Mouse (Mus musculus): ENCODE data around the gene Tmem94. TPM values are rescaled to one million over a fixed set of nuclear protein-coding genes. Genes with fewer than 3 reads are reported as not detected.

The Tmem94 gene
- polyA plus RNA-seq, 1 experiment from 2014 or later, result 27.9 TPM

- H3K4me2 ChIP-seq, result no peak overlapping the region
- no peaks in the 10 kb centered on the region for H3K27me3 ChIP-seq
- no peak overlapping the region for H3K27ac ChIP-seq (replicated peaks)
- no peak overlapping the region for H3K4me3 ChIP-seq
- H3K9me3 ChIP-seq, result no peaks in the 10 kb centered on the region
- H3K4me1 ChIP-seq (replicated peaks), result no peaks in the 10 kb centered on the region
- no peak overlapping the region for H3K9ac ChIP-seq
- H3K36me3 ChIP-seq, result no peaks in the 10 kb centered on the region
- no peak for ATAC-seq (ENCODE audit: low FRiP score, low read depth)
- 84% methylated on average over 6 of the region's 6 CpGs for WGBS
Measured at GRCm38 (mm10) chr11:115841044-115841443, 75.8 kb downstream of the Tmem94 start.

GRCm38 (mm10) chr11:115841961-115842550 is 76.8 kb downstream of the Tmem94 start:
- H3K4me3 ChIP-seq, result no peak overlapping the region
- H3K9ac ChIP-seq, result no peak overlapping the region
- no peak for ATAC-seq (ENCODE audit: low FRiP score, low read depth)
- H3K36me3 ChIP-seq, result no peaks in the 10 kb centered on the region
- WGBS, result 31% methylated on average over 6 of the region's 6 CpGs
- no peaks in the 10 kb centered on the region for H3K4me1 ChIP-seq (replicated peaks)
- H3K27ac ChIP-seq (replicated peaks), result no peak overlapping the region
- H3K27me3 ChIP-seq, result no peaks in the 10 kb centered on the region
- no peak overlapping the region for H3K4me2 ChIP-seq
- no peaks in the 10 kb centered on the region for H3K9me3 ChIP-seq

- no peak overlapping the region for H3K4me3 ChIP-seq
- no peak overlapping the region for H3K4me2 ChIP-seq
- no peak overlapping the region for H3K9ac ChIP-seq
- H3K27ac ChIP-seq (replicated peaks), result no peak overlapping the region
- H3K36me3 ChIP-seq, result no peaks in the 10 kb centered on the region
- 80% methylated on average over 14 of the region's 14 CpGs for WGBS
- H3K9me3 ChIP-seq, result no peaks in the 10 kb centered on the region
- no peaks in the 10 kb centered on the region for H3K27me3 ChIP-seq
- no peak for ATAC-seq (ENCODE audit: low FRiP score, low read depth)
- no peaks in the 10 kb centered on the region for H3K4me1 ChIP-seq (replicated peaks)
Measured at GRCm38 (mm10) chr11:115843141-115843890, 78.1 kb downstream of the Tmem94 start.

- no peaks in the 10 kb centered on the region for H3K36me3 ChIP-seq
- no peak overlapping the region for H3K27ac ChIP-seq (replicated peaks)
- H3K4me3 ChIP-seq, result no peak overlapping the region
- no peak overlapping the region for H3K4me2 ChIP-seq
- no peak for ATAC-seq (ENCODE audit: low FRiP score, low read depth)
- H3K4me1 ChIP-seq (replicated peaks), result no peaks in the 10 kb centered on the region
- H3K9me3 ChIP-seq, result no peaks in the 10 kb centered on the region
- 88% methylated on average over 5 of the region's 5 CpGs for WGBS
- H3K9ac ChIP-seq, result no peak overlapping the region
- no peaks in the 10 kb centered on the region for H3K27me3 ChIP-seq
Measured at GRCm38 (mm10) chr11:115843891-115844239, 78.6 kb downstream of the Tmem94 start.

- H3K27ac ChIP-seq (replicated peaks), result no peak overlapping the region
- no peaks in the 10 kb centered on the region for H3K4me1 ChIP-seq (replicated peaks)
- H3K27me3 ChIP-seq, result no peaks in the 10 kb centered on the region
- H3K9ac ChIP-seq, result no peak overlapping the region
- ATAC-seq (ENCODE audit: low FRiP score, low read depth), result no peak
- H3K36me3 ChIP-seq, result no peaks in the 10 kb centered on the region
- no peaks in the 10 kb centered on the region for H3K9me3 ChIP-seq
- H3K4me3 ChIP-seq, result no peak overlapping the region
- 82% methylated on average over 8 of the region's 8 CpGs for WGBS
- H3K4me2 ChIP-seq, result no peak overlapping the region
Measured at GRCm38 (mm10) chr11:115844240-115844639, 79.0 kb downstream of the Tmem94 start.

- no peak overlapping the region for H3K27ac ChIP-seq (replicated peaks)
- H3K9ac ChIP-seq, result no peak overlapping the region
- H3K36me3 ChIP-seq, result no peaks in the 10 kb centered on the region
- no peak overlapping the region for H3K4me3 ChIP-seq
- WGBS, result 94% methylated on average over 2 of the region's 2 CpGs
- no peak for ATAC-seq (ENCODE audit: low FRiP score, low read depth)
- H3K4me1 ChIP-seq (replicated peaks), result no peaks in the 10 kb centered on the region
- no peak overlapping the region for H3K4me2 ChIP-seq
- H3K9me3 ChIP-seq, result no peaks in the 10 kb centered on the region
- no peaks in the 10 kb centered on the region for H3K27me3 ChIP-seq
Measured at GRCm38 (mm10) chr11:115845819-115846218, 80.6 kb downstream of the Tmem94 start.

Small RNA genes within 50 kb of the gene (microRNA-seq; reads per million reads assigned to microRNA genes)
- gene Mir5621, result not detected

Other genes with a start within 250 kb of the Tmem94 start
- gene Sumo2, start 229.2 kb upstream of the Tmem94 start, polyA plus RNA-seq (2015; fragmentation: Nextera tagmentation; extraction: Ambion mirVana), result 917 and 959 TPM in 2 replicates
- gene Nup85, start 201.0 kb upstream of the Tmem94 start, polyA plus RNA-seq (2015; fragmentation: Nextera tagmentation; extraction: Ambion mirVana), result 95.4 and 108 TPM in 2 replicates
- 73.6 and 79.8 TPM in 2 replicates for gene Mrps7, start 161.5 kb upstream of the Tmem94 start, polyA plus RNA-seq (2015; fragmentation: Nextera tagmentation; extraction: Ambion mirVana)
- gene Gga3, start 161.4 kb upstream of the Tmem94 start, polyA plus RNA-seq (2015; fragmentation: Nextera tagmentation; extraction: Ambion mirVana), result 35.8 and 38.1 TPM in 2 replicates
- 12.2 and 13.9 TPM in 2 replicates for gene Mif4gd, start 152.5 kb upstream of the Tmem94 start, polyA plus RNA-seq (2015; fragmentation: Nextera tagmentation; extraction: Ambion mirVana)
- gene Slc25a19, start 137.1 kb upstream of the Tmem94 start, polyA plus RNA-seq (2015; fragmentation: Nextera tagmentation; extraction: Ambion mirVana), result 43.6 and 47.1 TPM in 2 replicates
- gene Grb2, start 56.8 kb upstream of the Tmem94 start, polyA plus RNA-seq (2015; fragmentation: Nextera tagmentation; extraction: Ambion mirVana), result 186 and 190 TPM in 2 replicates
- 9.9 and 12.2 TPM in 2 replicates for gene Caskin2, start 48.2 kb downstream of the Tmem94 start, polyA plus RNA-seq (2015; fragmentation: Nextera tagmentation; extraction: Ambion mirVana)
- gene Tsen54, start 49.3 kb downstream of the Tmem94 start, polyA plus RNA-seq (2015; fragmentation: Nextera tagmentation; extraction: Ambion mirVana), result 22.3 and 23.6 TPM in 2 replicates
- gene Llgl2, start 58.6 kb downstream of the Tmem94 start, polyA plus RNA-seq (2015; fragmentation: Nextera tagmentation; extraction: Ambion mirVana), result 1.3 TPM in 2 replicates
- gene Myo15b, start 93.0 kb downstream of the Tmem94 start, polyA plus RNA-seq (2015; fragmentation: Nextera tagmentation; extraction: Ambion mirVana), result 0.17 and 0.19 TPM in 2 replicates
- 1.9 and 2.2 TPM in 2 replicates for gene Smim5, start 134.5 kb downstream of the Tmem94 start, polyA plus RNA-seq (2015; fragmentation: Nextera tagmentation; extraction: Ambion mirVana)
- 0.93 and 1.1 TPM in 2 replicates for gene Smim6, start 146.6 kb downstream of the Tmem94 start, polyA plus RNA-seq (2015; fragmentation: Nextera tagmentation; extraction: Ambion mirVana)
- 42.9 and 43.4 TPM in 2 replicates for gene Sap30bp, start 167.8 kb downstream of the Tmem94 start, polyA plus RNA-seq (2015; fragmentation: Nextera tagmentation; extraction: Ambion mirVana)
- 18.7 and 23.8 TPM in 2 replicates for gene Recql5, start 168.0 kb downstream of the Tmem94 start, polyA plus RNA-seq (2015; fragmentation: Nextera tagmentation; extraction: Ambion mirVana)
- 1.7 and 1.9 TPM in 2 replicates for gene Itgb4, start 209.3 kb downstream of the Tmem94 start, polyA plus RNA-seq (2015; fragmentation: Nextera tagmentation; extraction: Ambion mirVana)
- 62.5 and 70.9 TPM in 2 replicates for gene Galk1, start 247.3 kb downstream of the Tmem94 start, polyA plus RNA-seq (2015; fragmentation: Nextera tagmentation; extraction: Ambion mirVana)